Mouse (Mus musculus) embryonic facial prominence, embryonic 13.5 days (tissue): Measurements from ENCODE around the gene Upk2. TPM values are rescaled to one million over a fixed set of nuclear protein-coding genes. Genes with fewer than 3 reads are reported as not detected.

Source experiments
- ATAC-seq: fragments of 200-750 bp; cut with Nextera tagmentation; 2 replicates; pipeline ENCODE4 v1.8.0; 2017; ENCODE audit warnings: low read depth; ENCODE audit not compliant: insufficient number of reproducible peaks, insufficient read depth, low FRiP score, low TSS enrichment
- H3K27ac ChIP-seq: fragments of 300-500 bp; sonication (generic); 2 replicates; pipeline ENCODE4 v1.5.1; 2015; ENCODE audit warnings: moderate library complexity, mild to moderate bottlenecking, inconsistent platforms
- H3K27me3 ChIP-seq: fragments of 300-500 bp; sonication (generic); 2 replicates; pipeline ENCODE4 v1.6.1; 2015; ENCODE audit warnings: mild to moderate bottlenecking, inconsistent platforms
- H3K36me3 ChIP-seq: fragments of 300-500 bp; sonication (generic); 2 replicates; pipeline ENCODE4 v1.6.1; 2015; ENCODE audit warnings: mild to moderate bottlenecking, inconsistent platforms
- H3K4me1 ChIP-seq: fragments of 300-500 bp; sonication (generic); 2 replicates; pipeline ENCODE4 v1.6.1; 2015; ENCODE audit warnings: inconsistent platforms
- H3K4me2 ChIP-seq: fragments of 300-500 bp; sonication (generic); 2 replicates; pipeline ENCODE4 v1.6.1; 2015; ENCODE audit warnings: moderate library complexity, mild to moderate bottlenecking, inconsistent platforms
- H3K4me3 ChIP-seq: fragments of 300-500 bp; sonication (generic); 2 replicates; pipeline ENCODE4 v1.5.1; 2015; ENCODE audit warnings: mild to moderate bottlenecking, inconsistent platforms
- H3K9ac ChIP-seq: fragments of 300-500 bp; sonication (generic); 2 replicates; pipeline ENCODE4 v1.6.1; 2015; ENCODE audit warnings: mild to moderate bottlenecking, inconsistent platforms
- H3K9me3 ChIP-seq: fragments of 300-500 bp; sonication (generic); 2 replicates; pipeline ENCODE4 v1.6.1; 2016; ENCODE audit warnings: inconsistent platforms
- WGBS: fragments of 180-500 bp; shearing (Covaris S2); methylation state at CpG from one replicate; pipeline ENCODE4 v1.1.7; 2015; ENCODE audit warnings: mixed read lengths; 5-methylcytosine and 5-hydroxymethylcytosine counted together
- polyA plus RNA-seq: library from polyadenylated mRNA; unstranded; fragments of >200 nt; fragmentation: Nextera tagmentation; extraction: Ambion mirVana; gene quantifications from 2 replicates; pipeline ENCODE4 v1.2.1, GENCODE M21; 2015

The Upk2 gene
- polyA plus RNA-seq, 1 experiment from 2014 or later = 2.9 TPM

DNA sequence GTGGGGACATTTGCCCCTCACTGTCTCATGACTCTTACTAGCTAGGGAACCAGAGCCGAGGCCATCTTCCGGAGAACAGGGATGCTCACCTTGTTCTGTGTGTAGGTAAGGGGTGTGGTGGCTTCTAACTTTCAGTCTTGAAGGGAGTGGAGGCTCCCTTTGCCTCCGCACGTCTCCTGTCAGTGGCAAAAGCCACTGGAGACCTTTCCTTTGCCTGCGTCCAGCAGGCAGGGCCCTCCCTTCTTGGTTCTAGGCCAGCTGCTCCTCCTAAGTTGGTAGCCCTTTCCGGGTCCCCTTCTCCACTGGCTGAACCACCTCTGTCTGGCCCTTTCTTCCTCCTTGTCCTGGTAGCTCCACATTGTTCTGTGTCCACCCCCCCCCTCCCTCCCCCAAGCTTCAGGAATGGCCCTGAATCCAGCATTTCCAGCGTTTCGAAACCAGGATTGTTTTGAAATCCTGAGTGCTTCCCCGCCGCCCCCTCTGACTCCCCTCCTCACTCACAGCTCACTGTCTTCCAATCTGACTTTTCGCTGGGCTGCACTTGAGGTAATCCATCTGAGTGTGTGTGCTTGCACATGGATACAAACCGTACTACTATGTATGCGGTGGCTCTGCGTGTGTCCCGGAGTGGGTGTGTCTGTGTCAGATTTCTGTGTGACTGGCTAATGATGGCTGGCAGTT lies 32.1 kb upstream of the Upk2 start:
- peak overlapping the region; percentile 99 for H3K9ac ChIP-seq
- H3K36me3 ChIP-seq = peaks cover 11% of the 10 kb centered on the region; the same call in 1 of the 2 replicates
- H3K27me3 ChIP-seq = no peaks in the 10 kb centered on the region
- no peaks in the 10 kb centered on the region for H3K9me3 ChIP-seq
- peak overlapping the region; percentile 98 for H3K27ac ChIP-seq
- ATAC-seq = no peak
- WGBS = 10% methylated on average over 15 of the region's 15 CpGs
- H3K4me2 ChIP-seq = peak overlapping the region; percentile 89
- H3K4me3 ChIP-seq = peak overlapping the region; percentile 98
- H3K4me1 ChIP-seq = peaks cover 84% of the 10 kb centered on the region

DNA sequence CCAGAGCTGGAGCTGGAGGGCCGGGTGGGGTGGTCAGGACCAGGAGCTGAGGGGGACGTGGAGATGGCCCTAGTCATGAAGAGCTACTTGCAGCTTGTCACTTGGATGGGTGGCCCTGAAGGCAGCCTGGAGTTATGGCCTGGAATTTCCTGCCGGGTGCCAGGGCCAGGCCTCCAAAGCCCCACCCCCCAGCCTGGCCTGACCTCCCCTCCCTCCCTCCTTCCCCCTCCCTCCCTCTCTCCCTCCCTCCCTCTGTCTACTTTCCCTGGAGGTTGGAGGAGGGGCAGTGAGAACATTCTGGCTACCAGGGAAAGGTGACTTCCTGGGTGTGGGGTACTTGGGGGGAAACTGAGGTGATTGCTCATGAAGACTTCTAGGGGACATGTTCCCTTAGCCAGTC lies 31.6 kb upstream of the Upk2 start:
- Histone ChIP-seq H3K4me3 (peak overlapping the region; percentile 98), H3K27me3 (no peaks in the 10 kb centered on the region), H3K9ac (peak overlapping the region; percentile 99), H3K4me1 (peaks cover 81% of the 10 kb centered on the region), H3K4me2 (peak overlapping the region; percentile 89), H3K9me3 (no peaks in the 10 kb centered on the region), H3K27ac (peak overlapping the region; percentile 98), H3K36me3 (peaks cover 6% of the 10 kb centered on the region; the same call in 1 of the 2 replicates)
- ATAC-seq = no peak
- WGBS = 21% methylated on average over 3 of the region's 3 CpGs

DNA sequence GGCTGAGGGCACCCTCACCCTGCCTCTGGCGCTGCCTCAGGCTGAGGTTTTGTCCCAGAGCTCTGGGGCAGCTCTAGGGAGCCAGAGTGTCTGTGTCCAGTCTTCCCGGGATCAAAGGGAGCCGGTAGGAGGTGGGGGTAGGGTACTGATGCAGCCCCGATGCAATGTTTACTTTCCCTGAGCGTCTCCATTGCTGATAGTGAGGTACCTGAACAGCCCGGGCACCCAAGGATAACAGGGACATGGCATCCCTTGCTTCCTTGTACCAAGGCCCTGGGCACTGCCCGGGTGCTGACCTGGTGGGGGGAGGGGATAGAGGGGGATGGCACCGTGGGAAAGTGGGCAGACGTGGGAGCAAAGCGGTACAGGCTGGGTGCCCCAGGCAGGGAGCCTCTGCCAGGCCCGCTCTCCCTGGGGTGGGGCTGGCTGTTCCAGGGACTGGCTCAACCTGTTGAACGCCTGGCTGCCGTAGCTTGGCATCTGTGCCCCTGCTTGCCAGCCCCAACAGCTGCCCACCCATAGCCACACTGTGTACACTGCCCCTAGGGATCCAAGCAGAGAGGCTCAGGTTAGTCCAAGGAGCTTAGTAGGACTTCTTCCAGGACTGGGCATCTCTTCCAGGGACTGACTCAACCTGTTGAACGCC lies 30.9 kb upstream of the Upk2 start:
- no peaks in the 10 kb centered on the region for H3K27me3 ChIP-seq
- ATAC-seq = no peak
- H3K4me2 ChIP-seq = peak overlapping the region; percentile 89
- WGBS = 25% methylated on average over 14 of the region's 14 CpGs
- peaks cover 74% of the 10 kb centered on the region for H3K4me1 ChIP-seq
- H3K36me3 ChIP-seq = 0 out of 2 replicates have a peak, but pooled peaks cover 4% of the 10 kb centered on the region
- peak overlapping the region; percentile 98 for H3K27ac ChIP-seq
- no peaks in the 10 kb centered on the region for H3K9me3 ChIP-seq
- peak overlapping the region; percentile 99 for H3K9ac ChIP-seq
- H3K4me3 ChIP-seq = peak overlapping the region; percentile 98

DNA sequence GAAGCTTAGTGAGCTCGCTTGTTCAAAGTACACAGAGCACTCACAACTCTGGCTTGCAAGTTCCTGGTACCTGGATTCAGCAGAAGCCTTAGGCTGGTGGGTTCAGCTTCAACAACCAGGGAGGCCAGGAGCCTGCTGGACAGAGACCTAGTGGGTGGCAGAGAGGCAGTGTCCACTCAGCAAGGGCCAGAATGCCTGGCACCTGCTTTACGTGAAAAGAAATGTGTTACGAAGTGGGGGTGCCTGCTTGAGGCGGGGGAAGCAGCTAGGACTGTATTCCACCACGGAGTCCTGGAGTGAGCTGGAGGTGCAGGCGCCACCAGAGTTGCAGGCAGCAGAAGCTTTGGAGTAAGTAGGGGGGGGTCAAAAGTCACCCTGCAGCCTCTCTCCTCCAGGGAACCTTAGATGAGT lies 30.3 kb upstream of the Upk2 start:
- Histone ChIP-seq H3K9ac (peak overlapping the region; percentile 99), H3K4me3 (peak overlapping the region; percentile 98), H3K27me3 (no peaks in the 10 kb centered on the region), H3K4me2 (peak overlapping the region; percentile 89), H3K9me3 (no peaks in the 10 kb centered on the region), H3K36me3 (0 out of 2 replicates have a peak, but pooled peaks cover 4% of the 10 kb centered on the region), H3K4me1 (peaks cover 74% of the 10 kb centered on the region), H3K27ac (peak overlapping the region; percentile 98; the same call in 1 of the 2 replicates)
- WGBS = 23% methylated on average over 6 of the region's 6 CpGs
- no peak for ATAC-seq

DNA sequence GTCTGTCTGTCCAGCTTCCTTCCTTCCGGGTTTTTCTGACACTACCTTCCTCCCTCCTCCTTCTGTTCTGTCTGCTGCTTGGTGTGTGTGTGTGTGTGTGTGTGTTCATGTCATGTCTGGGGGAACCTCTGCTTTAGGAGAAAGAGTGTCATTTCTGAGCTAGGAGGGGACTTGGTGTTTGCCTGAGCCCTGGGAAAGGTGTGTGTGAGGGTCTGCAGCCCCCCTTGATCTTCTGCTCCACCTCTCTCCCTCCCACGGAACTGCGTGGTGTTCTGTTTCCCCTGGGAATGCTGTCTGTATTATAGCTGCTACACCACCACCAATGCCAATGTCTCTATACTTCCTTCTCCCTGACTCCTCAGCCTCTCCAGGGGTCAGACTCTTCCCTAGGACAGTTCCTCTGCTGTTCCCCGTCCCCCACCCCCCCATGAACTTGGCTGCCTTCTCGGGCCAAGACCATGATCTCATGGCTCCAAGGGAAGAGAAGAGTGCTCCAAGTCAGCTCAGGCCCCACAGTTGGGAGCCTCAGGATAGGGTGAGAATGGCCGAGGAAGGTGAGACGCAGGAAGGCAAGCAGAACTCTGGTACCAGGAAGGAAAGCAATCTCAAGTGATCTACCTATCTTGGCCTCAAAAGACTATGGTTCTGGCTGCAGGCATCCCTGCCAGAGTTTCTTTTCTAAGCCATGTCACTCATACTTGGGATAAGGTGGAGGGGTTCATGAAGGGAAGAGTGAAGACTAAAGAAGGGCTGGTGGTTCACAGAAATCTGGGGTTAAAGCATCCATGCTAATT lies 29.7 kb upstream of the Upk2 start:
- WGBS = 14% methylated on average over 7 of the region's 7 CpGs

DNA sequence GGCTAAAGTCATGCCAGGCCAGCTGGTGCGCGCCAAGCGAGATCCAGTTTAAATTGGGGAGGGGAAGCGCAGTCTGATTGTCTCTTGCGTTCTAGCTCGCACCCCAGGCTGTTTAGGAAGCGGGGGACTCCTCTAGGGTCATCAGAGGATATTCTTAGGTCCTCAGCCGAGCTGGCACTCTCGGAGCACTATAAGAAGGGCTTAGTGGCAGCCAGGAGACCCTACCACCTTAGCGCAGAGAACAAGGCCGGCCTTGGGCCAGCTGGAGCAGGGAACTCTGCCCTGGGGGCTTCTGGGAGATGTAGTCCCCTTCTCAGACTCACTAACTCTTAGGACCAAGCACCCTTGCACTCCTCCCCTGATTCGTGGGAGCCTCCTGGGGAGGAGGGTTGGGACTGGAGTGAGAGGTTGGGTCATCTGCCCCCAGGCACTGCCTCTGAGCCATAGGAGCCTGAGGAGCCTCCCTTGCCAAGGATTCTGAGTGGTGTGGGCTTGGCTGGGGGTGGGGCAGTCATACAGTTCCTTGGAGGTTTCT lies 28.8 kb upstream of the Upk2 start:
- Histone ChIP-seq H3K9me3 (no peaks in the 10 kb centered on the region), H3K4me3 (peak overlapping the region; percentile 98), H3K4me2 (peak overlapping the region; percentile 89), H3K27me3 (no peaks in the 10 kb centered on the region), H3K4me1 (peaks cover 59% of the 10 kb centered on the region), H3K36me3 (0 out of 2 replicates have a peak, but pooled peaks cover 4% of the 10 kb centered on the region), H3K9ac (peak overlapping the region; percentile 99), H3K27ac (peak overlapping the region; percentile 98)
- 0% methylated on average over 12 of the region's 12 CpGs for WGBS
- ATAC-seq = no peak

More for the DNA sequence above, 29.7 kb upstream of the Upk2 start:
- no peaks in the 10 kb centered on the region for H3K27me3 ChIP-seq
- no peak for ATAC-seq
- peak overlapping the region; percentile 98 for H3K4me3 ChIP-seq
- peak overlapping the region; percentile 98 for H3K27ac ChIP-seq
- H3K9me3 ChIP-seq = no peaks in the 10 kb centered on the region
- peaks cover 69% of the 10 kb centered on the region for H3K4me1 ChIP-seq
- H3K4me2 ChIP-seq = peak overlapping the region; percentile 89
- 0 out of 2 replicates have a peak, but pooled peaks cover 4% of the 10 kb centered on the region for H3K36me3 ChIP-seq
- peak overlapping the region; percentile 99 for H3K9ac ChIP-seq

DNA sequence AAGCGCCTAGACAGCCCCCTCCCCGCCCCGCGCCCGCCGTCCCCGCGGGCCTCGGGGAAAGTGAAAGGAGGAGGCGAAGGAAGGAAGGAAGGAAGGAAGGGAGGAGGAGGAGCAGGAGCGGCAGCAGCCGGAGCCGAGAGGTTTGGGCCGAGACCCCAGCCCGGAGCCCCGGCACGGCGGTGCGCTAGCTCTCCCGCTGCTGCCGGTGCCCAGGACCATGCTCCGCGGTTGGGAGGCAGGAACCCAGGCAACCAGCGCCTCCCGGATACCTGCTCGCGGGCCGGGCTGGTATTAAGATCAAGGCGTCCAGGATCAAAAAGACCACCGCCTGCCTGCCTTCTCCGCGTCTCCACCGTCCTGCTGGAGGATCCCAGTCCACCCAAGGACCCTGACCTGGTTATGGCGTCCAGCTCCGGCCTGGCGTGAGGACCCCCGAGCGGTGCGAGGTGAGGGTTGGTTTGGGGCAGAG lies 28.3 kb upstream of the Upk2 start:
- 0% methylated on average over 38 of the region's 39 CpGs for WGBS
- Histone ChIP-seq H3K4me1 (peaks cover 54% of the 10 kb centered on the region), H3K36me3 (0 out of 2 replicates have a peak, but pooled peaks cover 4% of the 10 kb centered on the region), H3K4me2 (peak overlapping the region; percentile 89), H3K27me3 (no peaks in the 10 kb centered on the region), H3K27ac (peak overlapping the region; percentile 98), H3K9me3 (no peaks in the 10 kb centered on the region), H3K4me3 (peak overlapping the region; percentile 98), H3K9ac (peak overlapping the region; percentile 99)
- ATAC-seq = no peak

DNA sequence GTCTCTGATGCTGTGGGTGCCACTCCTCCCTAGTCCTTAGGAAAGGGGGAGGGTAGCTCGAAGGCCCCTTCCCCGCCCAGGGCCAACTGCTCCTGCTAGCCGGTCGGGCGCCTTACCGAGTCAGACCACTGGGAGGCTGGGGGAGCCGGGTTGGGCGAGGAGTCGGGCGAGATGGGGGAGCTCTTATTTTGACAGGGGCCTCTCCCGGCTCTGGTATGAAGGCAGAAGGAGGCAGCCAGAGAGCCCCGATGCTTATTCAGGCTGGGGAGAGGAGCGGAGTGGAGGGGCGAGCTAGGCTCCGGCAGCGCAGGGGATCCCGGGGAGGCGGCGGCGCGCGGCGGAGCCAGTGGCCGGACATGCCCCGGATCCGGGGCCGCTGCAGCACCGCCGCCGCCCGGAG lies 27.8 kb upstream of the Upk2 start, which contains the start of gene Bcl9l:
Bcl9l (plus strand) TSS at position 274 of the 400 bp plus-strand sequence.
- Histone ChIP-seq H3K9ac (peak within 1 kb of the TSS; percentile 99), H3K4me3 (peak within 1 kb of the TSS; percentile 98), H3K4me2 (peak within 1 kb of the TSS; percentile 89), H3K9me3 (no peaks in the 10 kb centered on the region), H3K4me1 (peaks cover 52% of the 10 kb centered on the region), H3K27me3 (no peaks in the 10 kb centered on the region), H3K36me3 (0 out of 2 replicates have a peak, but pooled peaks cover 4% of the 10 kb centered on the region), H3K27ac (peak within 1 kb of the TSS; percentile 98)
- peak; percentile 59 for ATAC-seq
- under 1% methylated on average over 31 of the region's 31 CpGs for WGBS

DNA sequence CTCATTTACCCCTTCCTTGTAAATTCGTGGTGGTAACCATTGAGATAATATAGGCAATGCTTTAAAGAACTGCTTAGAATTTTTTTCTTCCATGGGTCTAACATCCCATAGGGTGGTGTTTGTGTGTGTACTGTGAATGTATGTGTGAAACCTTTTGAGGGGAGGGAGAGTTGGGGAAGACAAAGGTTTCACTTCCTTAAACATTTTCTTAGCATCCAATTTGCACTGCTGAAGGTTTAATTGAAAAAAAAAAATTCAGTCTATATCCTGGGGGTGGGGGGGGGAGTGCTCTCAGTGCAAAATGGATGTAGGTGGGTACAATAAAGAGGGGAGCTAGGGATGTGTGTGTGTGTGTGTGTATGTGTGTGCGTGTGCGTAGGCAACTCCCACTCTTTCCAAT lies 27.3 kb upstream of the Upk2 start:
- Histone ChIP-seq H3K27ac (peak overlapping the region; percentile 98), H3K4me3 (peak overlapping the region; percentile 98), H3K9ac (peak overlapping the region; percentile 99), H3K4me2 (peak overlapping the region; percentile 89), H3K36me3 (0 out of 2 replicates have a peak, but pooled peaks cover 4% of the 10 kb centered on the region), H3K27me3 (no peaks in the 10 kb centered on the region), H3K9me3 (no peaks in the 10 kb centered on the region), H3K4me1 (peaks cover 51% of the 10 kb centered on the region)
- WGBS = 8% methylated on average over 3 of the region's 3 CpGs
- no peak for ATAC-seq

DNA sequence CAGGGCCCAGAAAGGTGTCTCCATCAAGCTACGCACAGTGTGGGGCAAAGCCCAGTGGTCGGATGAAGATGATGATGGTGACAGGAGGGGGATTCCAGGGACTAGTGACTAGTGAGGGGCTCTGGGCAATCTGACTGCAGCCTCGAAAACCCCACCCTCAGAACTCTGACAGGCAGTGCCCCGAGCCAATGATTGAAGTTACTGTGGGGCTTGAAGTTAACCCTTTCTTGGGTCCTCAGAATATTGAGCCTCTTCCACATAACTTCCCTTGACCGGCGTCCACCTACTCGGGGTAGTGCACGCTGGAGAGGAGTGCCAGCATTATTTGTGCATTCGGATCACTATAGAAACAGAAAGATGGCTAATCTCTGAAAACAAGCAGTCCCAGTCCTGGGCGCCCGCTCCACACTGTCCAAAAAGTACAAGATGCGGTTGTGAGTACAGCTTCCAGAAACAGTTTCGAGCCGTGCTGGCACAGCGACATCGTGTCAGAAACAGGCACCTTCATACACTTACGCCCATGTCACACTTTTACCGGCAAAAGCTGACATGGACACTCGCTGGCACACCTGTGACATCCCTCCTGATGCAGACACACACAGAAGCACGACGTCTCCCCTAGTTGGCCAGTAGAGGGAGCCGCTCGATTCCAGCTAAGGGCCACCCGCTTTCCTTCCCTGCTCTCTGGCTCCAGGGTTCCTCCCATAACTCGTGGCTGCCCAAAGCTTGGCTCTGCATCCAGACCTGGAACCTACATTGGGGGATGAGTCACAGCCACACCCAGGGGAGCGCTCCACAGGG lies 25.1 kb upstream of the Upk2 start:
- ATAC-seq = peak; percentile 13; the same call in 1 of the 2 replicates
- Histone ChIP-seq H3K36me3 (0 out of 2 replicates have a peak, but pooled peaks cover under 1% of the 10 kb centered on the region), H3K9me3 (no peaks in the 10 kb centered on the region), H3K4me3 (peak overlapping the region; percentile 91), H3K27me3 (no peaks in the 10 kb centered on the region), H3K4me1 (peaks cover 28% of the 10 kb centered on the region), H3K27ac (peak overlapping the region; percentile 99), H3K9ac (peak overlapping the region; percentile 87), H3K4me2 (peak overlapping the region; percentile 77)
- WGBS = under 1% methylated on average over 26 of the region's 26 CpGs
